13 mouse cellular contexts compared by ENCODE assay signal in genomic region chr10:7911268-7911667, GRCm38 (mm10). TPM values are rescaled to one million over a fixed set of nuclear protein-coding genes. Genes with fewer than 3 reads are reported as not detected.
DNase-seq lines count a peak whose midpoint lies in the region; ATAC-seq lines count a peak whose summit lies in the region.
"Had no signal": no experiment of that assay in that cellular context is flagged by ENCODE, and none has a peak within 500 bp of the region (broad histone marks: within the 10 kb centered on the region; RNA-seq: fewer than 3 reads in every experiment).

No protein-coding gene starts in this region.

- no peak overlapping the region for H3K9ac ChIP-seq in liver, embryonic 12.5 days
- H3K9ac ChIP-seq: forebrain, embryonic 15.5 days had no signal

- H3K4me2 ChIP-seq in liver, embryonic 12.5 days: no peak overlapping the region
- H3K4me2 ChIP-seq: forebrain, embryonic 15.5 days; heart, embryonic 11.5 days had no signal

- ATAC-seq in frontal cortex, adult (ENCODE audit: low TSS enrichment): peak; percentile 81
- ATAC-seq in liver, embryonic 12.5 days: no peak
- no peak for ATAC-seq in monocyte, adult 5-6 weeks (replicated peaks; ENCODE audit: insufficient number of reproducible peaks, low FRiP score, low TSS enrichment, poor library complexity, severe bottlenecking)
- ATAC-seq: forebrain, embryonic 15.5 days; inflammation-experienced regulatory T-cells, adult 6 months had no signal

- H3K4me1 ChIP-seq in liver, embryonic 12.5 days: no peaks in the 10 kb centered on the region

- WGBS in liver, embryonic 12.5 days (ENCODE audit: insufficient replicate concordance): 83% methylated on average over 10 of the region's 10 CpGs

- H3K27ac ChIP-seq in liver, embryonic 12.5 days: no peak overlapping the region
- H3K27ac ChIP-seq: forebrain, embryonic 15.5 days had no signal

- H3K9me3 ChIP-seq in liver, embryonic 12.5 days (replicated peaks): no peaks in the 10 kb centered on the region
- H3K9me3 ChIP-seq: forebrain, embryonic 15.5 days had no signal

- no peak overlapping the region for H3K4me3 ChIP-seq in liver, embryonic 12.5 days
- H3K4me3 ChIP-seq: forebrain, embryonic 15.5 days; myocyte had no signal

- H3K36me3 ChIP-seq in liver, embryonic 12.5 days: peaks cover 70% of the 10 kb centered on the region

- no peaks in the 10 kb centered on the region for H3K27me3 ChIP-seq in liver, embryonic 12.5 days (replicated peaks)
- H3K27me3 ChIP-seq: forebrain, embryonic 15.5 days had no signal

- no peak for DNase-seq in frontal cortex, adult 2 months (ENCODE audit: extremely low spot score in 1 of 2, low spot score in 1 of 2)
- DNase-seq in liver: peak; percentile 23
- peak; percentile 75 for DNase-seq in brain, adult 2 months (ENCODE audit: low read depth, low spot score)
- peak; percentile 48 to 72 for DNase-seq in cerebellum, postnatal 25 days
- no peak for DNase-seq in thymus, postnatal 14 days
- DNase-seq: lung, adult 2 months had no signal

RNA-seq across cellular contexts. Expression of gene Tab2, which starts 44.8 kb away (rescaled TPM):
- 39.6 and 43.5 TPM in 2 replicates for polyA plus RNA-seq in frontal cortex, adult 2 months (2012; rRNA removed)
- 11.4 and 11.8 TPM in 2 replicates for polyA plus RNA-seq in liver, embryonic 12.5 days (2016; fragmentation: Nextera tagmentation; extraction: Ambion mirVana)
- 161 to 215 TPM (median 171 TPM) in 3 replicates for total RNA-seq in monocyte, adult 5-6 weeks (2017)

Comparison
In these comparisons a context has a peak if more than half of its experiments do, and no peak if none do; other contexts are left out.
1. DNase-seq: peak in liver (single experiment), brain, adult 2 months (single experiment) and cerebellum, postnatal 25 days (2 of 2); none in frontal cortex, adult 2 months (0 of 2) and thymus, postnatal 14 days (single experiment).